Mouse (Mus musculus): ENCODE measurements around the gene Ube2dnl2. TPM values are rescaled to one million over a fixed set of nuclear protein-coding genes. Genes with fewer than 3 reads are reported as not detected.

The Ube2dnl2 gene
- total and polyA plus RNA-seq, 3 experiments, result not detected

DNA sequence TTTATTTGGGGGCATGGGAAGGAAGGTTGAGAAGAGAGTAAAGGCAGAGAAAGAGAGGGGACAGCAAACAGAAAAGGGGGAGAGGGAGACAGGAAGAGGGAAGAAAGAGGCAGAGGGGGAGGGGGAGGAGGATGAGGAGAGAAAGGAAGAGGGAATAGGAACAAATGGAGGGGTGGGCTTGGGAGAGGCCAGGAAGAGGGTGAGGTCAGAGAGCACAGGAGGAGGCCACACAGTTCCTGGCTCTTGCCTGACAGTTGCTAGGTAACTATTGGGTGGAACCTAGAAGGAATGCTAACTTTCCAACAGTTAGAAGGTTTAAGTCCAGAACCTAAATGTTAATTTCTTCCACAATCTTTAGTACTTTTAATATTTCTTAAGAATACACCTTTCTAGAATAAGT, 4.0 kb upstream of the Ube2dnl2 start:
- no peaks in the 10 kb centered on the region for H3K27me3 ChIP-seq (replicated peaks)
- H3K79me2 ChIP-seq (replicated peaks; ENCODE audit: control insufficient read depth, extremely low read depth, insufficient read depth, poor library complexity, severe bottlenecking), result no peaks in the 10 kb centered on the region
- H3K27ac ChIP-seq (ENCODE audit: insufficient read depth, low read depth), result no peak overlapping the region
- H3K36me3 ChIP-seq (replicated peaks in 1 of 2; ENCODE audit: control insufficient read depth in 1 of 2, insufficient read depth in 1 of 2, low read length in 1 of 2), result no peaks in the 10 kb centered on the region
- no peak overlapping the region for H3K9ac ChIP-seq (ENCODE audit: insufficient read depth, low read depth)
- no peaks in the 10 kb centered on the region for H3K4me1 ChIP-seq (ENCODE audit: control insufficient read depth in 1 of 2, insufficient read depth in 2 of 2)
- DNase-seq (ENCODE audit: extremely low read depth), result no peak
- H3K9me3 ChIP-seq (replicated peaks; ENCODE audit: low read length), result no peaks in the 10 kb centered on the region
- dilution Hi-C loops (cut with MboI; ENCODE audit: extremely low pct_ligation_motif_present, extremely low pct_unique_long_range_greater_than_20kb, low sequenced_read_pairs), result no loop called here
- TF ChIP-seq USF2 (conservative IDR thresholded peaks at IDR 0.05; ENCODE audit: low read depth, low read length) (no peak), BHLHE40 (IDR thresholded peaks at IDR 0.05; ENCODE audit: low read depth, low read length) (no peak), JUN (IDR thresholded peaks at IDR 0.05; ENCODE audit: insufficient read depth, low read depth, low read length) (no peak), ZNF384 (IDR thresholded peaks at IDR 0.05; ENCODE audit: low read depth, low read length) (no peak), KAT2A (IDR thresholded peaks at IDR 0.05; ENCODE audit: insufficient replicate concordance, low read length) (no peak), MAZ (IDR thresholded peaks at IDR 0.05; ENCODE audit: low read depth, low read length) (no peak), RAD21 (IDR thresholded peaks at IDR 0.05; ENCODE audit: low read depth, low read length) (no peak), TCF12 (IDR thresholded peaks at IDR 0.05; ENCODE audit: low read depth, low read length) (no peak), RCOR1 (conservative IDR thresholded peaks at IDR 0.05; ENCODE audit: low read depth, low read length) (no peak), NRF1 (IDR thresholded peaks at IDR 0.05; ENCODE audit: low read depth, low read length) (no peak), ELF1 (IDR thresholded peaks at IDR 0.05; ENCODE audit: low read depth, low read length) (no peak), TBP (conservative IDR thresholded peaks at IDR 0.05; ENCODE audit: low read depth, low read length) (no peak), MAX (IDR thresholded peaks at IDR 0.05; ENCODE audit: low read length) (no peak), MEF2A (IDR thresholded peaks at IDR 0.05; ENCODE audit: borderline replicate concordance, low read depth, low read length) (no peak), ZC3H11A (IDR thresholded peaks at IDR 0.05; ENCODE audit: low read depth, low read length) (no peak), SMC3 (IDR thresholded peaks at IDR 0.05; ENCODE audit: low read depth, low read length) (no peak)
- in situ Hi-C loops (cut with MboI; ENCODE audit: low pct_ligation_motif_present, low pct_unique_long_range_greater_than_20kb, low sequenced_read_pairs), result no loop called here
- no peak overlapping the region for H3K4me3 ChIP-seq (replicated peaks in 1 of 3; ENCODE audit: low read depth in 2 of 3, low read length in 2 of 3, poor library complexity in 1 of 3)
- no peak overlapping the region for H3K4me2 ChIP-seq (ENCODE audit: insufficient read depth, low read depth, poor library complexity, severe bottlenecking)

DNA sequence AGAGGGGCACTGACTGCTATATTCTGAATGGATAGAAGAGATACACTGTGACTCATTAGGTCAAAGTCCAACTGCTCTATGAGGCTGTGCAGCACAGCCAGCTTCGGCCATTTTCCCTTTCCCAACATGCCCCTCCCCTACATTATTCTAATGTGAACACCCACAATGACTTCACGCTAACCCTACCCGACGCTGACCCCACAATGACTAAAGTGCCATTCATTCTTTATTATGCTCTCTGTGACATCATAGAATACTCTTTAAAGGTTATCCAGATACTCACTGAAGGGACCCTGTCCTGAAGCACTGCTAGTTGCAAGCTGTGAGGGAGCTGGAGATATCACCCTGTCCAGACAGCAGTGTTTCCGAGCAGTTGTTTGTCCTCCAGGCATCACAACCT, 2.7 kb upstream of the Ube2dnl2 start, which contains the start of gene Ube2dnl1:
Gene Ube2dnl1, plus strand, starts transcription at position 301 of the 400 bp plus-strand sequence.
- Histone ChIP-seq H3K4me1 (ENCODE audit: control insufficient read depth in 1 of 2, insufficient read depth in 2 of 2) (no peaks in the 10 kb centered on the region), H3K27ac (ENCODE audit: insufficient read depth, low read depth) (no peak within 1 kb of the TSS), H3K36me3 (replicated peaks in 1 of 2; ENCODE audit: control insufficient read depth in 1 of 2, insufficient read depth in 1 of 2, low read length in 1 of 2) (no peaks in the 10 kb centered on the region), H3K27me3 (replicated peaks) (no peaks in the 10 kb centered on the region), H3K79me2 (replicated peaks; ENCODE audit: control insufficient read depth, extremely low read depth, insufficient read depth, poor library complexity, severe bottlenecking) (no peaks in the 10 kb centered on the region), H3K9ac (ENCODE audit: insufficient read depth, low read depth) (no peak within 1 kb of the TSS), H3K4me3 (replicated peaks in 1 of 3; ENCODE audit: low read depth in 2 of 3, low read length in 2 of 3, poor library complexity in 1 of 3) (no peak within 1 kb of the TSS), H3K4me2 (ENCODE audit: insufficient read depth, low read depth, poor library complexity, severe bottlenecking) (no peak within 1 kb of the TSS), H3K9me3 (replicated peaks; ENCODE audit: low read length) (no peaks in the 10 kb centered on the region)
- no peak for TF ChIP-seq USF1 (IDR thresholded peaks at IDR 0.05; ENCODE audit: low read depth, low read length)
- DNase-seq (ENCODE audit: extremely low read depth), result no peak
- dilution Hi-C loops (cut with MboI; ENCODE audit: extremely low pct_ligation_motif_present, extremely low pct_unique_long_range_greater_than_20kb, low sequenced_read_pairs), result no loop called here
- in situ Hi-C loops (cut with MboI; ENCODE audit: low pct_ligation_motif_present, low pct_unique_long_range_greater_than_20kb, low sequenced_read_pairs), result no loop called here

All from CH12.LX (cell line).